Mouse (Mus musculus) thymus, adult 2 months (tissue): ENCODE data around the gene Ltbr.

Source experiments
- CTCF ChIP-seq: fragments of 200-500 bp; IDR thresholded peaks from 2 replicates; pipeline ENCODE4 v1.5.1; 2012; ENCODE audit warnings: mild to moderate bottlenecking, control low read depth, low read length, moderate library complexity, borderline replicate concordance; ENCODE audit not compliant: control insufficient read depth, poor library complexity, insufficient read depth; ENCODE audit errors: extremely low read depth
- POLR2A ChIP-seq: fragments of 200-500 bp; IDR thresholded peaks from 2 replicates; pipeline ENCODE4 v1.6.1; 2012; ENCODE audit warnings: mild to moderate bottlenecking, low read length, control low read depth, moderate library complexity; ENCODE audit not compliant: control insufficient read depth, poor library complexity, insufficient read depth; ENCODE audit errors: extremely low read depth

DNA sequence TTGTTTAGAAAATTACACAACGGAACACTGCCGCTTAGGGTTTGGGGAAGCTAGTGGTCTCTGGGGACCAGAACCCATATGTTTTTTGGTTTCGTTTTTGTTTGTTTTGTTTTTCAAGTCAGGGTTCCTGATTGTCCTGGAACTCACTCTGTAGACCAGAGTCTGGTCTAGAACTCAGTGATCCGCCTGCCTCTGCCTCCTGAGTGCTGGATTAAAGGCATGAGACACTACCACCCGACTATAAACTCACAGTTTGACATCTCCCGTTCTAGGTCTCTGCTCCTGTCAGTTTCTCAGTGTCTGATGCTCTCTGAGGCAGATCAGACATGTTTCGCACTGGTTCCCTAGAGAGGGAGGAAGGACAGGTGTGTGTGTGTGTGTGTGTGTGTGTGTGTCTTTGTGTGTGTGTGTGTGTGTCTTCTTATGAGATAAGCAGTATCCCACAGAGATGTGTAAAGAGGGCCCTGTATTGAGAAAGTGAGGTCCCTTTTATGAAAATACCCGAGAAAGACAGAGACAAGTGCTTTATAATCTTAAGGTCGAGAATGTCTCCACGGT lies 41.4 kb downstream of the Ltbr start:
- TF ChIP-seq POLR2A (no peak), CTCF (no peak)
